Mouse (Mus musculus): ENCODE data around the gene Fbxo36. TPM values are rescaled to one million over a fixed set of nuclear protein-coding genes. Genes with fewer than 3 reads are reported as not detected.

Gene Fbxo36
- polyA plus RNA-seq, 1 experiment from 2014 or later: 9.5 TPM

- H3K9ac ChIP-seq: no peak overlapping the region
- H3K27ac ChIP-seq: no peak overlapping the region
- no peak overlapping the region for H3K4me2 ChIP-seq
- H3K27me3 ChIP-seq: no peaks in the 10 kb centered on the region
- ATAC-seq (ENCODE audit: low FRiP score): no peak
- 85% methylated on average over 2 of the region's 2 CpGs for WGBS
- peaks cover 2% of the 10 kb centered on the region for H3K36me3 ChIP-seq (replicated peaks)
- H3K9me3 ChIP-seq: no peaks in the 10 kb centered on the region
- no peak overlapping the region for H3K4me3 ChIP-seq (replicated peaks)
- H3K4me1 ChIP-seq: peaks cover 7% of the 10 kb centered on the region
These were observed 3.7 kb downstream of the Fbxo36 start for GRCm38 (mm10) chr1:84843366-84843765.

- 92% methylated on average over 7 of the region's 7 CpGs for WGBS
- ATAC-seq (ENCODE audit: low FRiP score): no peak
- no peak overlapping the region for H3K4me2 ChIP-seq
These were observed 8.1 kb downstream of the Fbxo36 start for GRCm38 (mm10) chr1:84847698-84848097.

GRCm38 (mm10) chr1:84848335-84848734 lies 8.7 kb downstream of the Fbxo36 start:
- no peak for ATAC-seq (ENCODE audit: low FRiP score)
- WGBS: 94% methylated on average over 3 of the region's 3 CpGs
- no peak overlapping the region for H3K4me3 ChIP-seq (replicated peaks)
- peaks cover 7% of the 10 kb centered on the region for H3K36me3 ChIP-seq (replicated peaks)
- H3K9me3 ChIP-seq: no peaks in the 10 kb centered on the region
- H3K4me1 ChIP-seq: peaks cover 2% of the 10 kb centered on the region; the same call in 1 of the 2 replicates
- H3K9ac ChIP-seq: no peak overlapping the region
- no peaks in the 10 kb centered on the region for H3K27me3 ChIP-seq
- H3K27ac ChIP-seq: no peak overlapping the region
- no peak overlapping the region for H3K4me2 ChIP-seq

More at GRCm38 (mm10) chr1:84847698-84848097, 8.1 kb downstream of the Fbxo36 start:
- Histone ChIP-seq H3K36me3 (replicated peaks) (peaks cover 7% of the 10 kb centered on the region), H3K9me3 (no peaks in the 10 kb centered on the region), H3K27ac (no peak overlapping the region), H3K9ac (no peak overlapping the region), H3K4me1 (peaks cover 2% of the 10 kb centered on the region; the same call in 1 of the 2 replicates), H3K4me3 (replicated peaks) (no peak overlapping the region), H3K27me3 (no peaks in the 10 kb centered on the region)

- no peak overlapping the region for H3K4me2 ChIP-seq
- H3K9ac ChIP-seq: no peak overlapping the region
- no peaks in the 10 kb centered on the region for H3K9me3 ChIP-seq
- ATAC-seq (ENCODE audit: low FRiP score): no peak
- H3K4me1 ChIP-seq: peaks cover 2% of the 10 kb centered on the region; the same call in 1 of the 2 replicates
- WGBS: 95% methylated on average over 6 of the region's 6 CpGs
- H3K27ac ChIP-seq: no peak overlapping the region
- peaks cover 7% of the 10 kb centered on the region for H3K36me3 ChIP-seq (replicated peaks)
- no peaks in the 10 kb centered on the region for H3K27me3 ChIP-seq
- no peak overlapping the region for H3K4me3 ChIP-seq (replicated peaks)
These were observed 9.3 kb downstream of the Fbxo36 start for GRCm38 (mm10) chr1:84848801-84849455.

GRCm38 (mm10) chr1:84849804-84850203 lies 10.2 kb downstream of the Fbxo36 start:
- Histone ChIP-seq H3K27ac (no peak overlapping the region), H3K9me3 (no peaks in the 10 kb centered on the region), H3K4me1 (peaks cover 2% of the 10 kb centered on the region; the same call in 1 of the 2 replicates), H3K36me3 (replicated peaks) (peaks cover 7% of the 10 kb centered on the region), H3K4me2 (no peak overlapping the region), H3K4me3 (replicated peaks) (no peak overlapping the region), H3K27me3 (no peaks in the 10 kb centered on the region), H3K9ac (no peak overlapping the region)
- 94% methylated on average over 7 of the region's 7 CpGs for WGBS
- no peak for ATAC-seq (ENCODE audit: low FRiP score)

GRCm38 (mm10) chr1:84850471-84850870 lies 10.8 kb downstream of the Fbxo36 start:
- Histone ChIP-seq H3K4me3 (replicated peaks) (no peak overlapping the region), H3K27ac (no peak overlapping the region), H3K4me2 (no peak overlapping the region), H3K9ac (no peak overlapping the region), H3K27me3 (no peaks in the 10 kb centered on the region), H3K9me3 (no peaks in the 10 kb centered on the region), H3K4me1 (peaks cover 2% of the 10 kb centered on the region; the same call in 1 of the 2 replicates), H3K36me3 (replicated peaks) (peaks cover 7% of the 10 kb centered on the region)
- 91% methylated on average over 7 of the region's 7 CpGs for WGBS
- no peak for ATAC-seq (ENCODE audit: low FRiP score)

- 30% methylated on average over 9 of the region's 9 CpGs for WGBS
- no peak overlapping the region for H3K27ac ChIP-seq
- no peaks in the 10 kb centered on the region for H3K27me3 ChIP-seq
- no peak overlapping the region for H3K4me2 ChIP-seq
- peaks cover 2% of the 10 kb centered on the region; the same call in 1 of the 2 replicates for H3K4me1 ChIP-seq
- no peak overlapping the region for H3K4me3 ChIP-seq (replicated peaks)
- no peak for ATAC-seq (ENCODE audit: low FRiP score)
- no peak overlapping the region for H3K9ac ChIP-seq
- peaks cover 7% of the 10 kb centered on the region; the same call in 1 of the 2 replicates for H3K36me3 ChIP-seq (replicated peaks)
- H3K9me3 ChIP-seq: no peaks in the 10 kb centered on the region
These were observed 12.0 kb downstream of the Fbxo36 start for GRCm38 (mm10) chr1:84851512-84852235.

GRCm38 (mm10) chr1:84853721-84854120 lies 14.1 kb downstream of the Fbxo36 start:
- Histone ChIP-seq H3K27ac (no peak overlapping the region), H3K9me3 (no peaks in the 10 kb centered on the region), H3K4me3 (replicated peaks) (no peak overlapping the region), H3K36me3 (replicated peaks) (peaks cover 1% of the 10 kb centered on the region; the same call in 1 of the 2 replicates), H3K27me3 (no peaks in the 10 kb centered on the region), H3K4me1 (peaks cover 2% of the 10 kb centered on the region; the same call in 1 of the 2 replicates), H3K4me2 (no peak overlapping the region), H3K9ac (no peak overlapping the region)
- WGBS: 90% methylated on average over 1 of the region's 1 CpGs
- no peak for ATAC-seq (ENCODE audit: low FRiP score)

- Histone ChIP-seq H3K4me2 (no peak overlapping the region), H3K27me3 (no peaks in the 10 kb centered on the region), H3K27ac (no peak overlapping the region), H3K36me3 (replicated peaks) (no peaks in the 10 kb centered on the region), H3K4me1 (peaks cover 2% of the 10 kb centered on the region; the same call in 1 of the 2 replicates), H3K4me3 (replicated peaks) (no peak overlapping the region), H3K9me3 (no peaks in the 10 kb centered on the region), H3K9ac (no peak overlapping the region)
- whole genome bisulfite sequencing: 85% methylated on average over 2 of the region's 2 CpGs
- ATAC-seq (ENCODE audit: low FRiP score): no peak
These were observed 15.3 kb downstream of the Fbxo36 start for GRCm38 (mm10) chr1:84854966-84855365.

GRCm38 (mm10) chr1:84855756-84856155 lies 16.1 kb downstream of the Fbxo36 start:
- Histone ChIP-seq H3K9ac (no peak overlapping the region), H3K9me3 (no peaks in the 10 kb centered on the region), H3K27ac (no peak overlapping the region), H3K4me1 (peaks cover 2% of the 10 kb centered on the region; the same call in 1 of the 2 replicates), H3K4me3 (replicated peaks) (no peak overlapping the region), H3K27me3 (no peaks in the 10 kb centered on the region), H3K36me3 (replicated peaks) (no peaks in the 10 kb centered on the region), H3K4me2 (no peak overlapping the region)
- ATAC-seq (ENCODE audit: low FRiP score): no peak
- 84% methylated on average over 2 of the region's 2 CpGs for WGBS

- no peak overlapping the region for H3K27ac ChIP-seq
- no peak overlapping the region for H3K4me2 ChIP-seq
- no peak overlapping the region for H3K4me3 ChIP-seq (replicated peaks)
- no peak for ATAC-seq (ENCODE audit: low FRiP score)
- H3K36me3 ChIP-seq (replicated peaks): no peaks in the 10 kb centered on the region
- H3K27me3 ChIP-seq: no peaks in the 10 kb centered on the region
- WGBS: 89% methylated on average over 6 of the region's 6 CpGs
- no peaks in the 10 kb centered on the region for H3K4me1 ChIP-seq
- no peaks in the 10 kb centered on the region for H3K9me3 ChIP-seq
- H3K9ac ChIP-seq: no peak overlapping the region
These were observed 20.0 kb downstream of the Fbxo36 start for GRCm38 (mm10) chr1:84859597-84859996.

GRCm38 (mm10) chr1:84860360-84861254 lies 21.0 kb downstream of the Fbxo36 start:
- Histone ChIP-seq H3K4me2 (no peak overlapping the region), H3K9ac (no peak overlapping the region), H3K9me3 (no peaks in the 10 kb centered on the region), H3K27me3 (no peaks in the 10 kb centered on the region), H3K36me3 (replicated peaks) (no peaks in the 10 kb centered on the region), H3K4me1 (no peaks in the 10 kb centered on the region), H3K27ac (no peak overlapping the region), H3K4me3 (replicated peaks) (no peak overlapping the region)
- no peak for ATAC-seq (ENCODE audit: low FRiP score)
- 81% methylated on average over 10 of the region's 10 CpGs for WGBS

Data from forebrain, embryonic 12.5 days (tissue).